Mouse (Mus musculus): Measurements from ENCODE around the gene Mtch2.
"Not testable (repeated sequence)": the region's sequence is repeated elsewhere in the genome, so short reads cannot be mapped to it uniquely, and the experiment has no call there.

Gene Mtch2

GRCm38 (mm10) chr2:90846955-90847680 is at the start of gene Mtch2:
Gene Mtch2, plus strand, starts transcription at chr2:90847155.
- peak; percentile 97 for DNase-seq (ENCODE audit: low spot score)

DNA sequence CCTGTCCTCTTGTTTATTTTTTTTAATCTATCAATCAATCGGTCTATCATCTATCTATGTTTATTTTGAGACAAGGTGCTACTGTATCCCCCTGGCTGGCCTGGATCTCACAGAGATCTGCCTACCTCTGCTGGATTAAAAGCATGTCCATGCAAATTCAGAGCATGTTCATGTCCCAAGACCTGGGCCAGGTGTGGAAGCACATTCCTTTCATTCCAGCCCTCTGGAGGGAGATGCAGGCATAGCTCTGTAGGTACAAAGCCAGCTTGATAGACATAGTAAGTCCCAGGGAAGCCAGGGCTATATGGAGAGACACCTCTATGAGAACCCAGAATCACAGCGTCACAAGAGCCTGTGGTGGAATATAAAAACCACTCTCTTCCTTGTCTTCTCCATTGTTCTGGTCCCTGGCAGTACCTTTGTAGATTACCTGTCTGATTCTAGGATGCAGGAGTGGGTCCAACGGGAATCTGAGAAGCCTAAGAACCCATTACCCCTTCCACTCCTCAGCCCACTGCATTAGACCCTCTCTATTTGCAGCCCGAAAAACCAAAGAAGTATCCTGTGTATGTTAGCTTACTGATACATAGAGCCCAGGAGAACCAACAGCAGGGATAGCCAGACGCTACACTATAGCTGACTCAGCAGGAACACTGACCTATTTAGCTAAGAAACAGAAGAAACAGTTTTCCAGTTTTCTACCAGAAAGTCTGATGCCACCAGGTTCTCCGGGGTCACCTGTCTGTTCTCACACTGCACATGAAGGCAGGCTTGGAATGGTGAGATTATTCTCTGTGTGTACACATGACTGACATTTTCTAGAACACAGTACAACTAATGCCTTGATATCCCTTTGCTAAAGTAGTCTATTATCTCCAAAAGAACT is 38.5 kb upstream of the Mtch2 start:
- DNase-seq (ENCODE audit: low spot score) = no peak

DNA sequence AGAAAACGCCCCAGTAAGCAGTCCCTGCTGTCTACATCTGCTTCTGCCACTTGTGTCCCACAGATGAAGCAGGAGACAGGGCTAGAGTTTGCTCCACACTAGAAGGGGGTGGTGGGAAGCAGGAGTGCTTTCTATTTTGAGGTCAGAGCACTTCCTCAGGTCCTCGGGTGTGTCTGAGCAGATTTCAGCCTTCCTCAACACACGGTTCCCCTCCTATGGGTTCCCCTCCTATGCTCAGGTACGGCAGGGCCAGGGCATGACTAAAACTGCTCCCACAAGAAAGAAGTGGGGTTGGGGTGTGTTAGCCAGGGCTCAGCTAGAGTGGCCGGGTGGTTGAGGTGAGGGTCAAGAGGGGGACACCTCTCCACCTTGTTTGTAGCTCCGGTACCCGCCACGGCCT is 36.2 kb upstream of the Mtch2 start:
- no peak for DNase-seq (ENCODE audit: low spot score)

DNA sequence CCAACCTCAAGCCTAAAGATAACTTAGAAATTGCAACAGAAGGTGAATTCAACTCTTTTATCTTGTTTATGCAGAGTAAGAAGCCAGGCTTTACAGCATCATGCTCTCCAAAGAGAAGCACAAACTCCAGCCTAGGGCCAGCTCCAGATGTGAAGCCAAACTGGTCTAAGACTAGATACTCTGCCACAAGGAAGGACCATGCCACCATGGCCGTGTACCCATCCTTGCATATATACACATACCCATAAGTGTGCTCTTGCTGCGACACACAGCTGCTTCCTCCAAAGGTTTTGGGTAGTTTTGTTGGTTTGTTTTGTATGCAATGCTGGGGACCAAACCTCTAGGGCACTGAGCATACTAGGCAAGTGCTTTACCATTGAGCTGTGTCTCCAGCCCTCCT is 31.7 kb upstream of the Mtch2 start:
- DNase-seq (ENCODE audit: low spot score) = no peak

- no peak for DNase-seq (ENCODE audit: low spot score)
These were observed 30.8 kb upstream of the Mtch2 start for GRCm38 (mm10) chr2:90816144-90816543.

DNA sequence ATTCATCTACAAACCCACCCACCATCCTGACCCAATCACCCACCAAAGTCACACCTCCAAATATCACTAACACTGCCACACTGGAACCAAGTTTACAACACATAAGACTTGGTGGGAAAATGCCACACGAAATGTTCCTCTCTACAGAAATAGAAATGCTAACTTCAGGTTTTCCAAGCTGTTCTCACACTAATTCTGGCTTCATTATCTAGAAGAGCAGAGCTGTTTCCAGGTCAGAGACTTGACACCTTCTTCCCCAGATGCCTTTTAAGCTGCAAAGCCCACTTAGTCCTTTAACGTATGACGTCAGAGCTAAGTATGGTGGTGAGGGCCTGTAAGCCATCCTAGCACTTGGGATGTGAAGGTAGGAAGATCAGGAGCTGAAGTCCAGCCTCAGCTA is 28.2 kb upstream of the Mtch2 start:
- DNase-seq (ENCODE audit: low spot score) = no peak

GRCm38 (mm10) chr2:90820894-90821293 is 26.1 kb upstream of the Mtch2 start:
- DNase-seq (ENCODE audit: low spot score) = no peak

DNA sequence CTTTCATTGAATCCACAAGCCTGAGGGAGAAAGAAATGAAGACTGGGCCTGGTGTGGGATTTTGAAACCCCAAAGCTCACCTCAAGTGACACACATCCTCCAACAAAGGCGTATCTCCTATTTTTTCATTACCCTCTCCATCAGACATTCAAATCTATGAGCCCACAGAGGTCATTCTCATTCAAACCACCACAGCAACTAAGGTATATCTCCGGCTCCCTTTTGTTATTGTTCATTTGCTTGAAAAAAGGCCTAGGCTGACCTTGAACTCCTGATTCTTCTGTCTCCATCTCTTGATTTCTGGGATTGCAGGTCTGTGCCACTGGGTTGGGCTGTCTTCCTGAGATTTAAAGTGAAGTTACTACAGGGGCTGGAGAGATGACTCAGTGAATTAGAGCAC is 24.0 kb upstream of the Mtch2 start:
- no peak for DNase-seq (ENCODE audit: low spot score)

DNA sequence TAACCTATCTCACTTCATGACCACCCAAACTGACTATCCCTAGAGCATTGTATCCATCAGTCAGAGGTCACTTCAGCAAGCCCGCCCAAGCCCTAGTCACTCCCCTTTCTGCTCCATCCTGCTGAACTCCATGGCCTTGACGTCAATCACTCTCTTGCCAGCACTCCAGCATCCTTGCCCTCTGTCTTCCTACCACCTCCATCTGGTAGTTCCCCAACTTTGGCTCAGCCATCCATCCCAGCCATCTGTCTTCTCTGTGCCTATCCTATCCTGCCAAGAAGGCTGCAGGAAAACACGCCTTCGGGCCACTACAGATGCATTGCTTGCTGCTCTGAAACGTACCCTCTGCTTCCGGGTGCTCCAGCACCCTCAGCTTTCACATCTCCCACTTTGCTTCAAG is 23.2 kb upstream of the Mtch2 start:
- no peak for DNase-seq (ENCODE audit: low spot score)

DNA sequence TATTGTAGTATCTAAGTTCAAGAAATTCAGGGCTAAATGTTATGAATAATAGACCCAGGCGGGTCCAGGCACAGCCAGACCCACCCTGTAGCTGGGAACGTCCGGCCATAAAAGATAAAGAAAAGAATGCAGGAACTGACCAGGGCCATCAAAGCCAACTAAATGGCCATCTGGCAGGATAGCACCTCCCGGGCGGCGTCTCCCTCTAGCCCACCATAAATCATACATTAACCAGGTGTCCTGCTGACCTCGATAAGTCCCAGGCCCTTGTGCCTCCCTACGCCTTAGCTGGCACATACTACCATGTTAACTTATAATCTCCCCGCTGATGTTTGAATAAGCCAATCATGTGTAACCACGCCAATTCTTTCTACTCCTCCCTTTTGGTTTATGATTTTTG is 22.4 kb upstream of the Mtch2 start:
- not testable (repeated sequence) for DNase-seq (ENCODE audit: low spot score)

GRCm38 (mm10) chr2:90825515-90826172 is 21.3 kb upstream of the Mtch2 start:
- no peak for DNase-seq (ENCODE audit: low spot score)

DNA sequence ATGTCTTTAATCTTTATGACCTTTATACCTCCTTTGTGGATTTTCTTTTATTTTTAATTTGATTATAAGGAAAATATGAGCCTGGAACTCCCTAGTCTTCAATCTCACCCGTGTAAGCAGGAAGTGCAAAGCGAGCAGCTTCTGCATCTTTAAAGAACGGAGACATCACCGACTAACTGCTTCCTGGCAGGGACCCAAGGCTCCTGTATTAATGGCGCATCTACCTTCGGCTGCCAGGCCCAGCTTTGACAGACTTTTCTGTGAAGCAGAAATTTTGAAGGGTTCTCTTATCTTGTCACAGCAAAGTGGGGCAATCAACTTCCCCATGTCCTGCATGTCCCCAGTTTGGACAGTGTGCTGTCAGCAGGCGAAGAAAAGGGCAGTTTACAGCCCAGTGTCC is 18.2 kb upstream of the Mtch2 start:
- DNase-seq (ENCODE audit: low spot score) = no peak

DNA sequence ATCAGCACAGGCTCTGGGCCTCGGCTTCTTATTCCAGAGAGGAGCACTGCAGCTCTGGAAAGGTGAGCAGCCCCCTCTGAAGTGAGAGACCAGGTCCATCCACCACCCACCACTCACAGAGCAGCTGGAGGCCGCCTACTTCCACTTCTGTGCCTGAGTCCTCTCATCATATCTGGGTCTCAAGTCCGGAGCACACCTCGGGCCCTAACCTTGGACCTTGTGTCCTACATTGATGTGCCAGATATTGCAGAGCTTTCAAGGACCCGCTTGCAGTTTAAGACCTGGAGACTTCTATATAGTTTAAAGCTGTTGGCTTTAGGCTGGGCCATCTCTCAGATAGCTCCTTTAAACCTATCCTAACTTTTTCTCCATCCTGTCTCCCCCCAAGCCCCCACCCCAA is 13.5 kb upstream of the Mtch2 start:
- no peak for DNase-seq (ENCODE audit: low spot score)

DNA sequence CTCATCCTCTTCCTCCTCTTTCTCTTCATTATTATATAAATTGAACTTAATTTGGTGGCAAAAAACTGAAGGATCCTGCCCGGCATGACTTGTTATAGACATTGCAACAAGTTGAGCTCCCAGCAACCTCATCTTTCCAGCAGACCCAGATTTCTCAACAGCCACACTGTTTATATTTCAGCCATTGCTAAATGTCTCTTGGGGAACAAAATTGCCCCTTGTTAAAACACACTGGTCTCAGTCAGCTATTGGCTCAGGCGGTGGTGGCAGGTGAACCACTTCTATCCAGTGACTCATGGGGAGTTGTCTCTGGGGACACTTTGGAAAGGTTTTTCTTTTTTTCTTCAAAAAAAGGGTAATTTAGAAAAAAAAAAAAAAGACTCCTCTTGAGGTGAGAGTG is 8.3 kb upstream of the Mtch2 start:
- DNase-seq (ENCODE audit: low spot score) = no peak

- DNase-seq (ENCODE audit: low spot score) = no peak
These were observed 3.3 kb upstream of the Mtch2 start for GRCm38 (mm10) chr2:90843666-90844065.

DNA sequence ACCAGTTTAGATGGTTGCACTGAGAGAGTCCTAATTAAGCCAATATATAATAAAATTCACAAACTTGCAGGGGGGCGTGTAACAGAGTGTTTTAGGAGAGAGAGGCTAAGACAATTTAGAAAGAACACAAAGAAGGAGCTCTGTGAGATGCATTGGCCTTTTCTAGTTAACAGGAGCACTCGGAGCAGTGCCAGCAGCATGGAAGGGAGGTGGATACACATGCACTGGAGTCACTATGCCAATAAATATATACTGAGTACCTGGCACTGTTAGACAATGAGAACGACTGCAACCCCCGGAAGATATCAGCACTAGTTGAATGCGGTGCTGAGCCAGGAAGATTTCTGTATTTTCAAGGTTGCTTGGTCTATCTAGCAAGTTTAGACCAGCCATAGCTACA is 2.7 kb upstream of the Mtch2 start:
- DNase-seq (ENCODE audit: low spot score) = no peak

DNA sequence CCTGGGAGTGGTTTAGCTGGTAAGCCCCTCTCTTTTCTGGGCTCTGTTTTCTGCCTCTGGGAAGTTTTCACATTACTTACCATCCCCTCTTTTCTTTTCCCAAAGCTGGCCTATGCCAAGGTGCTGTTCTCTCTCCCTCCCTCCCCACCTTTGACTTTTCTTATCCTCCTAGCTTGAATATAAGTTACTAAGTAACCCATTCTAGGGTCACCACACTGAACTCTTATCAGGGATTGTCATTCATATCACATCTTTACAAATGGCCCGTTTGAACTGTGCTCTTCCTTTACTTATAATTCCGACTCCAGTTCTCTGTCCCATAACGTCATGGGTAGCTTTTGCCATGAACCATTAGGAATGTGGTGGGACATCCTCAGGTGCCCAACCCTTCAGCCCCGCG is 1.7 kb upstream of the Mtch2 start:
- DNase-seq (ENCODE audit: low spot score) = no peak

DNA sequence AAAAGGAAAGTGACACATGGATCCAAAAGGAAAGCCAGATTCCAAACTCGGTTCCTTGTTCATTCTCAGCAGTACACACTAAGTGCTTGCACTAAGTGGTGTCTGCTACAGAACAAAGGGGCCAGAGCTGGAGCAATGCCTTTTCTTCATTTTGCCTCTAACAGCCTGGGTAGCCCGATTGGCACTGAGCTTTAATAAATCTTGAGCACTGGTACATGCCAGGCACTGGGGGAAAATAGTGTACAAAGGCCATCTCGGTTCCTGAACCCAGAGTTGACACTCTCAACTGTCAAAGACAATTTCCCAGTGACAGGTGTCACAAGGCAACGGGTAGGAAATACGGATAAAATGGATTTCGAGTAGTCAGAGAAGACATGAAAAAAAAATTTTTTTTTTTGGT is 784 bp upstream of the Mtch2 start:
- no peak for DNase-seq (ENCODE audit: low spot score)

DNA sequence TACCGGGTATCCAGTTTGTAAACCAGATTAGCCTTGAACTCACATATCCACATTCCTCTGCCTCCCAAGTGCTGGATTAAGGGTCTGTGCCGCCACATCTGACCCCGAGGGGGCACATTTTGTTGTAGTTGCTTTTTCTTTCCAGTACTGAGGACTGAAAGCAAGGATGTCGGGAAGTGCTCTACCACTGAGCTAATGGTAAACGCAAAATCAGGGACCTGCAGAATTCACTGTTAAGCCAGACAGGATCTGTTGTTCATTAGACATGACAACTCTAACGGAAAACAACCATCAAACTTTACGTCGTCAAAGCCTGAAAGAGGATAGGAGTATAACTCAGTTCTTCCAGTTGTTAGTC is 379 bp upstream of the Mtch2 start:
- no peak for DNase-seq (ENCODE audit: low spot score)

DNA sequence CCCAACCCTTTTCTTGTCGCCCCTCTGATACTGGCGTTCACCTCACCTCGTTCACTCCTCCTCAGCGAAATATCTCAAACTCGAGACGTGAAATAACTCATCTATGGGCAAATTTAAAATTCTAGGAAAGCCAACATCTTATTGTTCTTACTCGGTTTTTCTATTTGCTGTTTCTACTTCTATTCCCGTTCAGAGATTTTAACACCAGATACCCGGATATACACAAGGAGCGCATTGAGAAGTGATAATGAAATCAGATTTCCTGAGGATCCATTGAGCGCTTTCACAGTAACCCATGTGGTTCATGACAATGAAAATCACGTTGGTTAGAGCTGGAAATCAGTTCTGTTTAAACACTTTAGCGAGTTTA is 711 bp downstream of the Mtch2 start:
- DNase-seq (ENCODE audit: low spot score) = no peak

- DNase-seq (ENCODE audit: low spot score) = no peak
These were observed 1.4 kb downstream of the Mtch2 start for GRCm38 (mm10) chr2:90848331-90848730.

- no peak for DNase-seq (ENCODE audit: low spot score)
These were observed 3.4 kb downstream of the Mtch2 start for GRCm38 (mm10) chr2:90850401-90850800.

DNA sequence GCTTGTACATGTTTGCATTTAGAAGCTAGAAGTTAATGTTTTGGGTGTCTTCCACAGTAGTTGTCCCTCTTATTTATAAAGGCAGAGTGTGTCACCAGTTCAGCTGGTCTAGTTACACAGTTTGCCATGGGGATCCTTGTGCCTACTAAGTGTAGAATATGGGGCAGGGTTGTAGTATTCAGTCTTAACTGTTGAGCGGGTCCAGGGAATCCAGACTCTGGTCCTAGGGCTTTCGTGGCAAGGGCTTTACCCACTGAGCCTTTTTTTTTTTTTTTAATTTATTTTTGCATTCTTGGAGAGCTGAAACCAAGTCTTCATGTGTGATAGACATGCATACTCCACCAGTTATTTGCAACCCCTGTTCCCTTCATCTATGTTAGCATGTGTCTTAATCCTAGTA is 14.5 kb downstream of the Mtch2 start:
- no peak for DNase-seq (ENCODE audit: low spot score)
